Mouse (Mus musculus) kidney, embryonic 14.5 days (tissue): Measurements from ENCODE around the gene Frat2. TPM values are rescaled to one million over a fixed set of nuclear protein-coding genes. Genes with fewer than 3 reads are reported as not detected.
"Not testable (repeated sequence)": the region's sequence is repeated elsewhere in the genome, so short reads cannot be mapped to it uniquely, and the experiment has no call there.

Experiments used
- ATAC-seq: fragments of 200-750 bp; cut with Nextera tagmentation; 2 replicates; pipeline ENCODE4 v1.8.0; 2017; ENCODE audit warnings: moderate number of reproducible peaks, mild to moderate bottlenecking, moderate TSS enrichment, moderate library complexity; ENCODE audit not compliant: low FRiP score, low TSS enrichment
- H3K27ac ChIP-seq: fragments of 300-500 bp; sonication (generic); 2 replicates; pipeline ENCODE4 v1.5.1; 2014; ENCODE audit warnings: low read depth, mild to moderate bottlenecking, low read length, moderate library complexity, mixed read lengths
- H3K27me3 ChIP-seq: fragments of 300-500 bp; sonication (generic); 2 replicates; pipeline ENCODE4 v1.6.1; 2014; ENCODE audit warnings: mild to moderate bottlenecking, low read length; ENCODE audit not compliant: control insufficient read depth, insufficient read depth
- H3K36me3 ChIP-seq: fragments of 300-500 bp; sonication (generic); 2 replicates; pipeline ENCODE4 v1.6.1; 2014; ENCODE audit warnings: low read length, mixed read lengths; ENCODE audit not compliant: control insufficient read depth, insufficient read depth
- H3K4me1 ChIP-seq: fragments of 300-500 bp; sonication (generic); 2 replicates; pipeline ENCODE4 v1.6.1; 2014; ENCODE audit warnings: low read length, mixed read lengths; ENCODE audit not compliant: control insufficient read depth, insufficient read depth
- H3K4me2 ChIP-seq: fragments of 300-500 bp; sonication (generic); replicated peaks from 2 replicates; pipeline ENCODE4 v1.6.1; 2014; ENCODE audit warnings: low read depth, mild to moderate bottlenecking, low read length
- H3K4me3 ChIP-seq: fragments of 300-500 bp; sonication (generic); 2 replicates; pipeline ENCODE4 v1.5.1; 2014; ENCODE audit warnings: mild to moderate bottlenecking, low read length
- H3K9ac ChIP-seq: fragments of 300-500 bp; sonication (generic); 2 replicates; pipeline ENCODE4 v1.6.1; 2014; ENCODE audit warnings: low read depth, mild to moderate bottlenecking, low read length, moderate library complexity
- H3K9me3 ChIP-seq: fragments of 300-500 bp; sonication (generic); 2 replicates; pipeline ENCODE4 v1.6.1; 2016; ENCODE audit warnings: low read length; ENCODE audit not compliant: control insufficient read depth
- WGBS: fragments of 180-500 bp; shearing (Covaris S2); extraction: QIAGEN DNeasy Blood & Tissue Kit; methylation state at CpG from one replicate; pipeline ENCODE4 v1.1.7; 2014; 5-methylcytosine and 5-hydroxymethylcytosine counted together
- polyA plus RNA-seq: library from polyadenylated mRNA; unstranded; fragments of >200 nt; fragmentation: Nextera tagmentation; extraction: Ambion mirVana; gene quantifications from 2 replicates; pipeline ENCODE4 v1.2.1, GENCODE M21; 2014

The Frat2 gene
- polyA plus RNA-seq, 1 experiment from 2014 or later, result 5.4 TPM

DNA sequence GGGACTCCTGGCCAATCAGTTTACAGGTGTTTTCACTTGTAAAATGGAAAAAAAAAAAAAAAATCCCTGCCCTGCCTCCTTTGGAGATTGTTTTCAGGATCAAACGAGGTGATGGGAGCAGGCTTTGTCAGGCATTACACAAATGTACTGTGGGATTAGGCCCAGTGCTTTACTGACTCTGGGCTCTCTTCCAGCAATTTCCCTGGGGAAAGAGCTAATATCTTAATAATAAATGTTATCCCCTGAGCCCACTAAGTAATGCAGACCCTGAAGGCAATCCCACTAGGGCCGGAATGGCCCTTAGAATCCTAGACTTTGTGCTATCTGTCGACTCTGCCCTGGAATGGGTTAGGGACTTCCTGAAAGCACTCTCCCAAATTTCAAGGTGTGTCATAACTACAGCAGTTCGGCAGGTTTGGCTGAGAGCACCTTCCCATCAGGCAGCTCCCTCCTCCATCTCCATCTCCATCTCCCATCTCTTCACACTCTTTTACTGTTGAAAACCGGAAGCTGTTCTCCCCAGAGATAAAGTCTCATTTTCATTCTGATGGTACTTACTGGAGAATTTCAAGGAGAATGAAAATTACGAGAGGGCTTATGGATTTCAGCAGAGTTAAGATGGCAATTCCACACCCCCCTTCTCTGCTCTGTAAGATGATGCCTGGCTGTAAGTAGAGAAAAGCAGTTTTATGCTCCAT is 2.2 kb upstream of the Frat2 start:
- H3K36me3 ChIP-seq, result no peaks in the 10 kb centered on the region
- no peak overlapping the region; the same call in 1 of the 2 replicates for H3K4me2 ChIP-seq
- ATAC-seq, result no peak
- H3K4me3 ChIP-seq, result no peak overlapping the region
- peak overlapping the region; percentile 88 for H3K27ac ChIP-seq
- no peak overlapping the region for H3K9ac ChIP-seq
- 17% methylated on average over 6 of the region's 6 CpGs for WGBS
- H3K27me3 ChIP-seq, result no peaks in the 10 kb centered on the region
- H3K4me1 ChIP-seq, result peaks cover 21% of the 10 kb centered on the region; the same call in 1 of the 2 replicates
- H3K9me3 ChIP-seq, result no peaks in the 10 kb centered on the region

DNA sequence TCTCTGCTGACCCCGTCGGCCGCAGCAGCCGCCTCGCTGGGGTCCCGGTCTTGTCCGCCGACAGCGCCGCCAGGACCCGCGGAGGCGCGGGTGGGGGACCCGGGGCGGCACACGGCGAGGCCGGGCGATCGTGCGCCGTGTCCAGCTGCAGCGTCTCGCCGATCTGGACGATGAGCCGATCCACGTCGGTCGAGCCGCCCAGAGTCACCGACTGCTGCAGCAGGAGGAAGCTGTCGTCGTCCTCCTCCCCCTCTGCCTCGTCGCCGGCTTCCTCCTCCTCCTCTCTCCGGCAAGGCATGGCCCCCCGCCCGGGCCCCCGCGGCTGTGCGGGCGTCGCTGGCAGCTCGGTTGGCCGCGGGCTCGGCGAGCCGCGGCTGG is 329 bp downstream of the Frat2 start:
- H3K4me3 ChIP-seq, result peak overlapping the region; percentile 79
- H3K9ac ChIP-seq, result peak overlapping the region; percentile 86
- H3K27me3 ChIP-seq, H3K9me3 ChIP-seq, H3K36me3 ChIP-seq: not testable (repeated sequence)
- peaks cover 21% of the 10 kb centered on the region; the same call in 1 of the 2 replicates for H3K4me1 ChIP-seq
- peak; percentile 42 for ATAC-seq
- under 1% methylated on average over 46 of the region's 53 CpGs for WGBS
- peak overlapping the region; percentile 82 for H3K27ac ChIP-seq
- H3K4me2 ChIP-seq, result peak overlapping the region; percentile 97

DNA sequence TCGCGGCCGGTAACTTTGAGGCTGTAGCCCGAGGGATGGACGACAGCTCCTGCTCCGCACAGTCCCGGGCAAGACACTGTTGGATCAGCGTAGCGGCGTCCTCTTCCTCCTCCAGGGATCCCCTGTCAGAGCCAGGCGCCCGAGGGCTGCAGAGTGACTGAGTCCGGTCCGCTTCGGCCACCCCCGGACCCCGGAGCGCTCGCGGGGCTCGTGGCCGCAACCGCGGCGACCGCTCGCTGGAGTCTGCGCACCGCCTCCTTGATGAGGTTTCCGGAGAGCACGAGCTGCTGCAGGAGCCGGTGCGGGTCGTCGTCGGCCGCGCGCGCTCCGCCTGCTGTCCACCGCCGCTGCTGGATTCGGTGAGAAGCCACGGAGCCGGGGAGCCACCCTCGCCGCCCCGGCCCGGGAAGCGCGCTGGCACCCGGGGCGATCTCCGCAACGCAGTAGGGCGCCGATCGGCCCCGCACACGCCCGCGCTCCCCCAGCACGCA is 796 bp downstream of the Frat2 start:
- H3K27ac ChIP-seq, result peak overlapping the region; percentile 82
- peak; percentile 19 for ATAC-seq
- under 1% methylated on average over 64 of the region's 64 CpGs for WGBS
- no peaks in the 10 kb centered on the region for H3K9me3 ChIP-seq
- peak overlapping the region; percentile 79 for H3K4me3 ChIP-seq
- peak overlapping the region; percentile 97 for H3K4me2 ChIP-seq
- peak overlapping the region; percentile 86 for H3K9ac ChIP-seq
- H3K27me3 ChIP-seq, result no peaks in the 10 kb centered on the region
- H3K4me1 ChIP-seq, result peaks cover 21% of the 10 kb centered on the region; the same call in 1 of the 2 replicates
- H3K36me3 ChIP-seq, result no peaks in the 10 kb centered on the region

DNA sequence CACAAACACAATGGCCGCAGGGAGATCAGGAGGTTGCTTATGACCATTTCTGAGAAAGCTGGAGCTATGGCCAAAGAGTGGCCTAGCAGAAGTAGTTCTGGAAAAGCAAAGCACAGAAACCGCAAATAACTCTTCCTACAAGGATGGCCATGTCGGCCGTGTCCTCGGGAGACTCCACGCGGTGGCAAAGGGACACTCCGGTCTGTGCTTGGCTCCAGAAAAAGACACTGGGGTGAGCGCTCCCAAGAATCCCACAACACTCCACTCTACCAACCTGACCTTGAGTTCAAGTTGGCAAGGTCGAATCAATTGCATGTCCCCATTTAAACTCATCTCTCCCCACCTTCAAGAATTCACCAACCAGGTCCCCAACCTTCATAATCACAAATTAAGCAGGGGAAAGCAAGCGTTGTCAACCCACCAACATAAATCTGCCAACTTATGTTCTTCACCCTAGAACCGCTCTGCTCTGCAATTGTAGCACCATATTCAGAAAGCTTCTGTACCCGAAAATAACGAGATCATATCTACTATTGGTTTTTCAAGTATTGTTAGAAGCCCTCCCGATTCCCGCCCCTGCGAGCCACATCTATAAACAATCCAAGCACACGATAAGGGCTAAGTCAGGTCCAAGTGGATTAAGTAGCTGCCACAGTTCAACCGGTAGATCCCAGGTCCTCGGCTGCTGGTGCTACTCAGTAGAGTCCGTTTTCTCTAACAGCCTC is 1.4 kb downstream of the Frat2 start:
- 9% methylated on average over 21 of the region's 21 CpGs for WGBS
- H3K27ac ChIP-seq, result 0 out of 2 replicates have a peak overlapping the region, but pooled peaks have one; percentile 82
- H3K36me3 ChIP-seq, result no peaks in the 10 kb centered on the region

DNA sequence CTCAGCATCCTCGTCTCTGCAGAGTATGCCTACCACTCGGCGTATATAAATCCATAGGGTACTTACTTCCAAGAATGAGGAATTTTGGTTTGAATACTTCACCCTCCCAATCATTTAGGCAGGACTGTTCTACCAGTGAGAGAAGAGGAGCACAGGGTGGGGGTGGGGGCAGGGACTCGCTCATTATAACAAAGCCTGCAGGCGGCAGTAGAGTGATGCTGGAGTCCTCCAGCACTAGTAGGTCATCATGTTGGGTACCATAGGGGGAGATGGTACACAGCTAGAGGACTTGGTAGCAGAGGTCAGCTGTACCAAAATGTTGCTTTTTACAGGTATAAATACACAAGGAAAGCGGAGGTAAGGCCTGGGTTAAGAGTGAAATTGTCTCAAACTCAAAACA is 3.6 kb downstream of the Frat2 start:
- no peaks in the 10 kb centered on the region for H3K9me3 ChIP-seq
- no peaks in the 10 kb centered on the region for H3K36me3 ChIP-seq
- no peak overlapping the region for H3K4me2 ChIP-seq
- ATAC-seq, result no peak
- H3K27ac ChIP-seq, result no peak overlapping the region
- no peaks in the 10 kb centered on the region for H3K27me3 ChIP-seq
- H3K4me1 ChIP-seq, result 0 out of 2 replicates have a peak, but pooled peaks cover 6% of the 10 kb centered on the region
- H3K9ac ChIP-seq, result no peak overlapping the region
- no peak overlapping the region for H3K4me3 ChIP-seq
- 88% methylated on average over 6 of the region's 6 CpGs for WGBS

More for the DNA sequence above, 1.4 kb downstream of the Frat2 start:
- peaks cover 19% of the 10 kb centered on the region; the same call in 1 of the 2 replicates for H3K4me1 ChIP-seq
- peak overlapping the region; percentile 86; the same call in 1 of the 2 replicates for H3K9ac ChIP-seq
- ATAC-seq, result no peak
- H3K27me3 ChIP-seq, result no peaks in the 10 kb centered on the region
- peak overlapping the region; percentile 97 for H3K4me2 ChIP-seq
- peak overlapping the region; percentile 79 for H3K4me3 ChIP-seq
- no peaks in the 10 kb centered on the region for H3K9me3 ChIP-seq

DNA sequence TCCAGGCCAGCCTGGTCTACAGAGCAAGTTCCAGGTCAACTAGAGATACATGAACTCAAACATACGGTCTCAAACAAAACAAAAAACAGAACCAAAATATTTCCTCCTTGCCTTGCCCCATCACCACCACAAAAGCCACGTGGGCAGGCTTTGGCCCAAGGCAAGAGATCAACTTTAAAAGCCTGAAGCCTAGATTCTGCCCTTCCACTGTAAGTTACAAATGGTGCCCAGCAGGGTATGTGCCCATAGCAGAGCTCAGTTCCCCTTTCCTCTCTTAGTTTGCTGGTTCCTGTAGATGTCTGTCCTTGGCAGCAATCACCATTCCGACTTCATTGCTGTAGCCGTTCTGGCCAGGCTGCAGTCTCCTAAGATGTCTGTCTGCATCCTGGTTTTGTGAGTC is 5.2 kb downstream of the Frat2 start:
- Histone ChIP-seq H3K4me1 (0 out of 2 replicates have a peak, but pooled peaks cover 6% of the 10 kb centered on the region), H3K27me3 (no peaks in the 10 kb centered on the region), H3K4me2 (no peak overlapping the region), H3K9me3 (no peaks in the 10 kb centered on the region), H3K27ac (no peak overlapping the region), H3K9ac (no peak overlapping the region), H3K4me3 (no peak overlapping the region), H3K36me3 (no peaks in the 10 kb centered on the region)
- ATAC-seq, result no peak
- 84% methylated on average over 4 of the region's 4 CpGs for WGBS

DNA sequence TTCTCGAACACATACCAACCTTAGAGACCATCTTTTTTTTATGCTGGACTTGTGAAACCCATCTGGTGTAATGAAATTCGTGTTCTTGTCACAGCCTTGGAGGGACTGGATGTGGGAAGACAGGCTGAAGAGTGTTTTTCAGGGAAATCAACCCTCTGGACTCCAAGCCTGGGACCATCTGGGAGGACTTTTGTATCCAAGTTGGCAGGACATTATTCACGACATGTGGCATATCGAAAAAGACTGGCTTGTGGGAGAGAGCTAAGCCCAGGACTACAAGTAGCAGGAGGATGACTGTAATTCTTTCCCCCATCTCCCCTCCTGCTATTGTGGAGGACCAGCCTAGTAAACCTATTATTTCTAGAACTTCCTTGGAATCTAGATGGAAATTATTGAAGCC is 5.7 kb downstream of the Frat2 start:
- H3K36me3 ChIP-seq, result no peaks in the 10 kb centered on the region
- no peaks in the 10 kb centered on the region for H3K27me3 ChIP-seq
- 89% methylated on average over 4 of the region's 4 CpGs for WGBS
- H3K4me3 ChIP-seq, result no peak overlapping the region
- H3K9ac ChIP-seq, result no peak overlapping the region
- H3K4me1 ChIP-seq, result 0 out of 2 replicates have a peak, but pooled peaks cover 6% of the 10 kb centered on the region
- no peak for ATAC-seq
- H3K9me3 ChIP-seq, result no peaks in the 10 kb centered on the region
- no peak overlapping the region for H3K27ac ChIP-seq
- H3K4me2 ChIP-seq, result no peak overlapping the region

DNA sequence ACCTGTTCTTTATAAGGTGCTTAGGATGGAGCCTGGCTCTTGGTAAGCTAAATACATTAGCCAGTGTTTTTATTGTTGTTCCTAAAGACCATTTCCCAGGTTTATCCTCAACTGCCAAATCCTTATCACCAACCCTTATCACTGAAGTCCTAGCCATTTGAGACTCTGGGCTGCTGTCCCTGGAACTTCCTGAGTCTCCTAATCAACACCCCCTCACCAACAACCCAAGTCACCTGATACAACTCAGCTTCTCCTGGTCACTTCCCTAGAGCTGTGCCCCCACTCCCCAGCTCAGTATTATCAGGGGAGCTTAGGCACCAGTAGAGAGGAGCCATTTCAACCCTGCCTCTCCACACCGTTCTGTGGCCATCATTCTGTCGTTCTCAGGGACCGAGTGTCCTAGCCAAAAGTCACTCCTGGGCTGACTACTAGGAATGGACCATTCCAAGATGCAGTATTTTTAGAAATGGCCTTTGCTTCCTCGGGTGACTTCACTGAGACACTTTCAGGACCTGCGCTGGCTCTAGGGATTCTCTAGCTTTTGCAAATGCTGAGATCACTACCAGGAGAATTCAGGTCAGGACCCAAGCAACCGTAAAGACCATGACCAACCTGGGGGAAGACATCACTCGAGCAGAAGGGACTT is 6.7 kb downstream of the Frat2 start:
- no peak overlapping the region for H3K9ac ChIP-seq
- no peak for ATAC-seq
- H3K36me3 ChIP-seq, result no peaks in the 10 kb centered on the region
- H3K4me2 ChIP-seq, result no peak overlapping the region
- H3K4me3 ChIP-seq, result no peak overlapping the region
- 83% methylated on average over 7 of the region's 7 CpGs for WGBS
- no peak overlapping the region for H3K27ac ChIP-seq
- no peaks in the 10 kb centered on the region for H3K9me3 ChIP-seq
- H3K27me3 ChIP-seq, result no peaks in the 10 kb centered on the region
- H3K4me1 ChIP-seq, result 0 out of 2 replicates have a peak, but pooled peaks cover 1% of the 10 kb centered on the region
